Mouse (Mus musculus) midbrain, embryonic 10.5 days (tissue): ENCODE results near the gene Actl6b. TPM values are rescaled to one million over a fixed set of nuclear protein-coding genes. Genes with fewer than 3 reads are reported as not detected.

Experiments used
- DNase-seq: peaks from one replicate; pipeline ENCODE4 v3.0.0-alpha.2; 2017; ENCODE audit warnings: low spot score
- H3K27ac ChIP-seq: fragments of 300-500 bp; sonication (generic); replicated peaks from 2 replicates; pipeline ENCODE4 v1.5.1; 2016; ENCODE audit warnings: mild to moderate bottlenecking
- H3K27me3 ChIP-seq: fragments of 300-500 bp; sonication (generic); 2 replicates; pipeline ENCODE4 v1.6.1; 2016; ENCODE audit warnings: low read depth, mild to moderate bottlenecking; ENCODE audit not compliant: poor library complexity, severe bottlenecking
- H3K36me3 ChIP-seq: fragments of 300-500 bp; sonication (generic); 2 replicates; pipeline ENCODE4 v1.6.1; 2016; ENCODE audit warnings: mild to moderate bottlenecking, moderate library complexity
- H3K4me1 ChIP-seq: fragments of 300-500 bp; sonication (generic); 2 replicates; pipeline ENCODE4 v1.6.1; 2016
- H3K4me3 ChIP-seq: fragments of 300-500 bp; sonication (generic); 2 replicates; pipeline ENCODE4 v1.5.1; 2016; ENCODE audit warnings: mild to moderate bottlenecking, moderate library complexity
- H3K9me3 ChIP-seq: fragments of 300-500 bp; sonication (generic); replicated peaks from 2 replicates; pipeline ENCODE4 v1.6.1; 2016; ENCODE audit warnings: mild to moderate bottlenecking
- WGBS: fragments of 180-500 bp; shearing (Covaris S2); methylation state at CpG from one replicate; pipeline ENCODE4 v1.1.7; 2016; 5-methylcytosine and 5-hydroxymethylcytosine counted together
- polyA plus RNA-seq: library from polyadenylated mRNA; unstranded; fragments of >200 nt; fragmentation: Nextera tagmentation; extraction: Ambion mirVana; gene quantifications from 2 replicates; pipeline ENCODE4 v1.2.1, GENCODE M21; 2016

Gene Actl6b
- polyA plus RNA-seq, 1 experiment from 2014 or later: 9.4 TPM

- H3K36me3 ChIP-seq: peaks cover 100% of the 10 kb centered on the region
- H3K27me3 ChIP-seq: no peaks in the 10 kb centered on the region
- H3K4me3 ChIP-seq: no peak overlapping the region
- peak overlapping the region; percentile 2; the same call in 1 of the 2 replicates for H3K27ac ChIP-seq
- no peaks in the 10 kb centered on the region for H3K9me3 ChIP-seq
- whole genome bisulfite sequencing: 77% methylated on average over 11 of the region's 11 CpGs
- no peak for DNase-seq
- peaks cover 37% of the 10 kb centered on the region for H3K4me1 ChIP-seq
Observed at GRCm38 (mm10) chr5:137522711-137523110, 30.6 kb upstream of the Actl6b start.

DNA sequence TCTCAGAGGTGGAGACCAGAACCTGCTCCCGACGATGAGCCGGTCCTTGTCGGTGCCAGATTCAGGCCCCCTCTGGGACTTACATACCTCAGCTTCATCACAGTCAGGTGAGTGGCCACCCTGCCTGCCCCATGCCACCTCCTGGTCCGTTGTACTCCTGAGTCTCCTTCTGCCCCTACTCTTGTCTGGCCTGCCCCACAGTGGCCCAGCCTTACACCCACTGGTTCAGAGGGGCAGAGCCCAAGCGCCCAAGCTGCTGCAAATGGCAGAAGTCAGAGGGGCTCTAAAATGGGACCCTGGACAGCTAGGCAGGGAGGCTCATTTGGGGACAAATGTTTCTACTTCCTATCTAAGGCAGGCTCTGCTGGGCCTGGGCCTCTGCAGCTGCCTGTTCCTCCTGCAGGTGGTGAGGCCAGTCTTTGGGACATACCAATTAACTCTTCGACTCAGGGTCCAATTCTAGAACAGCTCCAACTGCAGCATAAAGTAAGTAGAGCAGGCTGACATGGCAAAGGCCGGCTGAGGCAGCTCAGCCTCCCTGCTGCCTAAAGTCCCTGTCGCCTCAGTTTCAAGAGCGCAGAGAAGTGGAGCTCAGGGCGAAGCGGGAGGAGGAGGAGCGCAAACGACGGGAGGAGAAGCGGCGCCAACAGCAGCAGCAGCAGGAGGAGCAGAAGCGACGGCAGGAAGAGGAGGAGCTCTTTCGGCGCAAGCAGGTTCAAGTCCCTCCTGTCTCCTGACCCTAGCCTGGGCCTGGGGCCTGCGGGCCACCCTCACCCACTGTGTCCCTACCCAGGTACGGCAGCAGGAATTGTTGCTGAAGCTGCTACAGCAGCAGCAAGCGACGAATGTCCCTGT lies 29.7 kb upstream of the Actl6b start:
- Histone ChIP-seq H3K36me3 (peaks cover 100% of the 10 kb centered on the region), H3K4me1 (peaks cover 46% of the 10 kb centered on the region), H3K4me3 (0 out of 2 replicates have a peak overlapping the region, but pooled peaks have one; percentile 16), H3K27ac (peak overlapping the region; percentile 42), H3K27me3 (no peaks in the 10 kb centered on the region), H3K9me3 (no peaks in the 10 kb centered on the region)
- no peak for DNase-seq
- 83% methylated on average over 25 of the region's 25 CpGs for WGBS

DNA sequence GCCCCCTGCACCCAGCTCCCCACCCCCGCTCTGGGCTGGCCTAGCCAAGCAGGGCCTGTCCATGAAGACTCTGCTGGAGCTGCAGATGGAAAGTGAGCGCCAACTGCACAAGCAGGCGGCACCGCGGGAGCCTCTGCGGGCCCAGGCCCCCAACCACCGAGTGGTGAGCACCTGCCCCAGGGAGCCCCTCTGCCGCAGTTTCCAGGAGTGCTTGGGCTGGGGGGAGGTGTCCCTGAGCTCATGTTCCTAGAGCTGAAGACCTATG lies 29.1 kb upstream of the Actl6b start:
- 91% methylated on average over 8 of the region's 8 CpGs for WGBS
- no peaks in the 10 kb centered on the region for H3K27me3 ChIP-seq

GRCm38 (mm10) chr5:137524671-137525070 lies 28.6 kb upstream of the Actl6b start:
- no peaks in the 10 kb centered on the region for H3K9me3 ChIP-seq
- no peaks in the 10 kb centered on the region for H3K27me3 ChIP-seq
- peak overlapping the region; percentile 14; the same call in 1 of the 2 replicates for H3K4me3 ChIP-seq
- peaks cover 100% of the 10 kb centered on the region for H3K36me3 ChIP-seq
- H3K27ac ChIP-seq: peak overlapping the region; percentile 30; the same call in 1 of the 2 replicates
- 92% methylated on average over 13 of the region's 13 CpGs for WGBS
- DNase-seq: no peak
- peaks cover 56% of the 10 kb centered on the region for H3K4me1 ChIP-seq

More for the DNA sequence above, 29.1 kb upstream of the Actl6b start:
- H3K27ac ChIP-seq: peak overlapping the region; percentile 42
- H3K4me1 ChIP-seq: peaks cover 51% of the 10 kb centered on the region
- H3K9me3 ChIP-seq: no peaks in the 10 kb centered on the region
- peaks cover 100% of the 10 kb centered on the region for H3K36me3 ChIP-seq
- 0 out of 2 replicates have a peak overlapping the region, but pooled peaks have one; percentile 14 for H3K4me3 ChIP-seq
- DNase-seq: no peak

- H3K4me3 ChIP-seq: peak overlapping the region; percentile 14; the same call in 1 of the 2 replicates
- no peaks in the 10 kb centered on the region for H3K9me3 ChIP-seq
- peaks cover 99% of the 10 kb centered on the region for H3K36me3 ChIP-seq
- H3K27ac ChIP-seq: 0 out of 2 replicates have a peak overlapping the region, but pooled peaks have one; percentile 34
- WGBS: 84% methylated on average over 16 of the region's 16 CpGs
- DNase-seq: no peak
- no peaks in the 10 kb centered on the region for H3K27me3 ChIP-seq
- peaks cover 64% of the 10 kb centered on the region for H3K4me1 ChIP-seq
Observed at GRCm38 (mm10) chr5:137525511-137525910, 27.8 kb upstream of the Actl6b start.

GRCm38 (mm10) chr5:137526192-137526936 lies 27.0 kb upstream of the Actl6b start:
- peaks cover 73% of the 10 kb centered on the region for H3K4me1 ChIP-seq
- H3K27me3 ChIP-seq: no peaks in the 10 kb centered on the region
- H3K27ac ChIP-seq: peak overlapping the region; percentile 52; the same call in 1 of the 2 replicates
- H3K9me3 ChIP-seq: no peaks in the 10 kb centered on the region
- peaks cover 93% of the 10 kb centered on the region for H3K36me3 ChIP-seq
- WGBS: 55% methylated on average over 16 of the region's 16 CpGs
- no peak for DNase-seq
- H3K4me3 ChIP-seq: peak overlapping the region; percentile 29

- peaks cover 82% of the 10 kb centered on the region for H3K36me3 ChIP-seq
- 56% methylated on average over 1 of the region's 1 CpGs for WGBS
- DNase-seq: no peak
- no peak overlapping the region for H3K4me3 ChIP-seq
- no peaks in the 10 kb centered on the region for H3K27me3 ChIP-seq
- H3K4me1 ChIP-seq: peaks cover 78% of the 10 kb centered on the region
- peak overlapping the region; percentile 57; the same call in 1 of the 2 replicates for H3K27ac ChIP-seq
- H3K9me3 ChIP-seq: no peaks in the 10 kb centered on the region
Observed at GRCm38 (mm10) chr5:137527413-137527812, 25.9 kb upstream of the Actl6b start.

- Histone ChIP-seq H3K4me1 (peaks cover 76% of the 10 kb centered on the region), H3K27ac (0 out of 2 replicates have a peak overlapping the region, but pooled peaks have one; percentile 23), H3K36me3 (peaks cover 72% of the 10 kb centered on the region), H3K9me3 (no peaks in the 10 kb centered on the region), H3K4me3 (peak overlapping the region; percentile 95), H3K27me3 (no peaks in the 10 kb centered on the region)
- 87% methylated on average over 22 of the region's 22 CpGs for WGBS
- DNase-seq: no peak
Observed at GRCm38 (mm10) chr5:137528247-137528968, 24.9 kb upstream of the Actl6b start.

GRCm38 (mm10) chr5:137529221-137529995 lies 23.9 kb upstream of the Actl6b start:
- H3K4me1 ChIP-seq: peaks cover 74% of the 10 kb centered on the region
- peaks cover 62% of the 10 kb centered on the region for H3K36me3 ChIP-seq

DNA sequence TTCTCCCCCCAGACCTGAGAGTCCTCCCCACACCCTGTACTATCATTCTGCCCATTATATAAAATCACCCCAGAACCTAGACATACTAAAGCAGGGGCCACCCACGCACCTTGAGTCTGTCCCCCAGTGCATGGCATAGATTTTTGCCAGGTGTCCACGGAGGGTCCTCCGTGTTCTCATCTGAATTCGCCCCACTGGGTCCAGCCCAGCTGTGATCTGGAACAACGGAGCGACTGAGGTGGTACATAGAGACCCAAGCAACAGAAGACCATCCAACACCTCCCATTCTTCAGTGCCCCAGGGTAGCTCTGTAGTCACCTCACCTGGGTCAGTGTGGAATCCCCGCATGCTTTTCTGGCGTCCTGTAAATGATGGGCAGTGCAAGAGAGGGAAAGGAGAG lies 23.2 kb upstream of the Actl6b start:
- peaks cover 71% of the 10 kb centered on the region for H3K4me1 ChIP-seq
- H3K36me3 ChIP-seq: peaks cover 56% of the 10 kb centered on the region

More at GRCm38 (mm10) chr5:137529221-137529995, 23.9 kb upstream of the Actl6b start:
- WGBS: 71% methylated on average over 15 of the region's 15 CpGs
- no peaks in the 10 kb centered on the region for H3K9me3 ChIP-seq
- DNase-seq: peak; percentile 19
- H3K27me3 ChIP-seq: no peaks in the 10 kb centered on the region
- peak overlapping the region; percentile 99 for H3K27ac ChIP-seq
- peak overlapping the region; percentile 95 for H3K4me3 ChIP-seq

DNA sequence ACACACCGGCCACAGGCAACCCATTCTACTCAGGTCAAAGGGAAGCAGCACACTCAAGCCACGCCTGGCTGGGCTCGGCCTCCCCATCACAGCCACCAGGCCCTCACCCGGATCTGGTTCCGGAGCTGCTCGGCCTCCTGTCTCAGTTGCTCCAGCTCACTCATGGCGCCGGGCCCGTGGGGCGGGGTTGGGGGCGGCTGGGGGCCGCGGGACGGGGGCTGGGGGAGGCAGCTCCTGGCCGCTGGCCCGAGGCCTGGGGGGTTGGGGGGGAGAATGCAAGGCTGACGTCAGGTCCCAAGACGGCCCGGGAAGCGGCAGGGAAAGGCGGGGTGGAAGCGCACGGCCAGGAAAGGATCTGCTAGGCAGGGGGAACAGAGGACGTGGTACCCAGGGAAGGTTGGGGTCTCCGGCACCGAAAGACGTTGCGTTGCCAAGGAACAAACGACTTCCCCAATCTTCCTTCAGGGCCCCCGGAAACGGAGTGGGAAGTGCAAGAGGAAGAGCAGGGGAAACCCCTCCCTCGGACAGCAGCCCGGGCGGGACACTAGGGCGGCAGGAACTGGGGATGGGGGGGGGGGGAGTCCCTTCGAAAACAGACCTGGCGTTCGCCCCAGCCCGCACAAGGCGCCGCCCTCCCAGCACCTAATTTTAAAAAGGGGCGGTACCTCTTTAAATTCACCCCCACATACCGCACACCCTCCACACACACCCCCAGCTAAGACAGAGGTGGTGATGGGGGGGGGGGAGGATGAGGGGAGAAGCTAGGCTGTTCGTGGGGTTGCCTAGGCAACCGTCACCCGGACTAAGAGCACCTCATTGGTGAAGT lies 22.5 kb upstream of the Actl6b start:
- WGBS: 1% methylated on average over 45 of the region's 46 CpGs
- Histone ChIP-seq H3K4me1 (peaks cover 65% of the 10 kb centered on the region), H3K36me3 (peaks cover 49% of the 10 kb centered on the region)

More for the DNA sequence above, 23.2 kb upstream of the Actl6b start:
- no peak for DNase-seq
- H3K27me3 ChIP-seq: no peaks in the 10 kb centered on the region
- WGBS: 78% methylated on average over 8 of the region's 8 CpGs
- no peaks in the 10 kb centered on the region for H3K9me3 ChIP-seq
- H3K4me3 ChIP-seq: peak overlapping the region; percentile 95
- peak overlapping the region; percentile 99 for H3K27ac ChIP-seq

More for the DNA sequence above, 22.5 kb upstream of the Actl6b start:
- Histone ChIP-seq H3K9me3 (no peaks in the 10 kb centered on the region), H3K27ac (peak overlapping the region; percentile 99), H3K27me3 (no peaks in the 10 kb centered on the region), H3K4me3 (peak overlapping the region; percentile 95)
- peak; percentile 76 for DNase-seq
